Mouse (Mus musculus): ENCODE measurements around the gene Morf4l1. TPM values are rescaled to one million over a fixed set of nuclear protein-coding genes. Genes with fewer than 3 reads are reported as not detected.
"Not testable (repeated sequence)": the region's sequence is repeated elsewhere in the genome, so short reads cannot be mapped to it uniquely, and the experiment has no call there.

Morf4l1 gene
- total RNA-seq, 2 experiments from 2014 or later, result 441 to 446 TPM

DNA sequence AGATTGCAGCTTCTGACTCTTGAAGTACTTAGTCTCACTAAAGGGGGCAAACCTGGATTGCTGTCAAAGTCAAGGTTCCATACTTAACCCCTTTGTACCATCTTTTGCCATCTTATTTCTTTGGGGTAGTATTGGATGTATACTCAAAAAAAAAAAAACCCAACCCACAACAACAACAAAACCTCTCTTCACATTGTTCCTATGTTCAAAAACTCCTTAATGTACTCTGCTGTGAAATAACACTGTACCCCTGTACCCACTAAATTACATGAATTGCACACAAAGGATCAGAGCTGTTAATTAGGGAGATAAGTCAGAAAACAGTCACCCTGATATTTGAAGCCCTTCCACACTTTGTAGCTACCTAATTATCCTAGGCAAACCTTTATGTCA, 730 bp upstream of the Morf4l1 start:
- no peak for DNase-seq (ENCODE audit: low spot score in 2 of 2)

DNA sequence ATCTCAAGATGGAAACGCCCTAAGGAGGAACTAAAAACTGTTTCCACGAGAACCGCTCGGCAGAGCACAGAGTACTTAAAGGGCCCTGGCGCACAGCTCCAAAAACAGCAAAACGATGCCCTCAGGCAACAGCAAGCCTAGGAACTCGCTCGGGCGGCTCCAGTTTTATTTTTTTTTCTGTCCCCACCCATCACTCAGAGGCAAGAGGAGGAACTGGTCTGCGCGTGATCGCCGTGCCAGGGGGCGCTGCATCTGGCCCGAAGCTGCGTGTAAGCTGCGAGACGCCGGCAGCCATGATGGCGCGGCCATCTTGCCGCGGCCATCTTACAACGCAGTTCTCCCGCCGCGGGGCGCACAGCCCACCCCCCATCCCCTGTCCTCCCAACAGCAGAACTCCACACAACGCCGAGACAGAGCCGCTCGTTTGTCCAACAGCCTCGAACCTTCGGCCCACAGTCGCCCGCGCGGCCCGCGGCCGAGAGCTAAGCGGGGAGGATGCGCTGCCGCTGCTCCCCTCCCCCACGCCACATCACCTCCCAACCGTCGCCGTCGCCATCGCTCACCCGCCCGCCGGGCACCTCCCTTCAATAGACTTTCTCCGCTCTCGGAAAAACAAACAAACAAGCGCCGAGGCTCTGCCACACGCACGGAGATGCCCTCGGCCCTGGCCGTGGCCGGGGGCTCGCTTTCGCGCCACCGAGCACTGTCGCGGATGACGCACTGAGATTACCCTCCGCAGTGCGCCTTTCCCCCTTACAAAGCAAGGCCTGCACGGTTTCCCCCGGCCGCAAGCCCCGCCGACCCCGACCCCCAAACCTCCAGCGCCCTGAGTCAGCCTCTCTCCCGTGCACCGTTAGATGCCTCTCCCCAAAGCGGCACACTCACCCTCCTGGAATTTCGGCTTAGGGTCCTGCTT, 665 bp downstream of the Morf4l1 start:
- peak; percentile 89 to 94 for DNase-seq (ENCODE audit: low spot score in 2 of 2)

DNA sequence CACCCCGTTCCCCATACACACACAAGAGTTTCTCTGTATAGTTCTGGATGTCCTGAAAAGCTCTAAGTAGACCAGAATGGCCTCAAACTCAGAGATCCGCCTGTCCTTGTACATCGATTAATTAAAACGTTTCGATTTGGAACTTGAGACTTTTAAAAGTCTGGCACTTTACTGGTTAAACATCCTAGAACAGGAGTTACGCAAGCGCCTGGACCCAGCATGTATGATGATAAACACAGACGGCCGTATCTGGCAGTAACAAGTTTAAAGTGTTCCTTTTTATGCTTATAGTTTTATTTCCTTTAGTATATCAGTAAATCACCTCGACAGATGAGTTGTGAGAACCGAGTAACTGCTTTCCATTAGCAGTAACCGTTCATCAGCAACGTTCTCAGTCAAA, 1.4 kb downstream of the Morf4l1 start:
- DNase-seq (ENCODE audit: low spot score in 2 of 2), result peak in 1 of 2 experiments; percentile 28

DNA sequence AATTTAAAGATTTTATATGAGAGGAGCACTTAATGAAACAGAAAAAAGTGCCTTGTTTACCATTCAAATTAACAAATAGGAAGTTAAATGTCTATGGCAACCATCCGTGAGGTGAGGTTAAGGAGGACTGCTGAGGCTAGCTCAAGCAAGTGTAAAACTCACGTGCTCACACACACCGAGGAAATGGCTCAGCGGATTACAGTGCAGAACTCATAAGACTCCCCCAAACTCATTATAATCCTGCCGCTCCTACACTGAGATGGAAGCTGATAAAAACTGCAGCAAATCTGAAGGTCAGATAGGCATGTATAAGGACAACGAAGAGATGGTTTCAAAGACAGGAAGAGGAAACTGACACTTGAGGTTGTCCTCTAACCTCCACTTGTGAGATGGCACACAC, 5.2 kb downstream of the Morf4l1 start:
- DNase-seq (ENCODE audit: low spot score in 2 of 2), result no peak

DNA sequence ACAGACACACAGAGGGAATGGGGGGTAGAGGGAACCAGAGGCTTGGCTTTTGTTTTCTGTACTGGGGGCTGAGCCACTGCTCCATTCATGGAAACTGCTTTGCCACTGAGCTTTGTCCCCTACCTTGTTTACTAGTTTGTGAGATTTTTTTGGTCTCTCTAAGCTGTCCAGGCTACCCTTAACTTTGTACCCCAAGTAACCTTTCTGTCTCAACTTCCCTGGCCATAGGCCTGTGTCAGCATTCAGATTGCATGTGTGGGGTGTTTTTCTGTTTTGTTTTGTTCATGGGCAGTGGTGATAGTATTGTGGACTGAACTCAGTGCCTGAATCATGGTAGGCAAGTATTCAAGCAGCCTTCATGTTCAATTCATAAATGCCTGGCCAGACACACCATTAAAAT, 6.3 kb downstream of the Morf4l1 start:
- DNase-seq (ENCODE audit: low spot score in 2 of 2), result no peak

DNA sequence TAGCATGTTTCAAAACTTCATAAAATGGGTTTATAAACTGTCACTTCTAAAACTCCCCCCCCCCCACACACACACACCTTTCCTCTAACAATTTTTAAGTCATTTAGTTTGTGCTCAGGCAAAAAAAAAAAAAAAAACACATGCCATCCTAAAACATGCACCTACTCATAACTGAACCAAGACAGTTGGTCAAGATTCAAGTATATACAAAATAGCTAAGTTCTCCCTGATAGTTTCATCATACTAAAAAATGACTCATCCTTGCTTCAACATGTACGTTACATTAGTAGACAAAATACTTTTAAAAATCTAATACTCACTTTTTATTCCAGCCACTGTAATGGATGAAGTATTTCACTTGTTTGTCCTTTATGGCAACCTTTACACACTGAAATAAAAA, 7.7 kb downstream of the Morf4l1 start:
- no peak for DNase-seq (ENCODE audit: low spot score in 2 of 2)

DNA sequence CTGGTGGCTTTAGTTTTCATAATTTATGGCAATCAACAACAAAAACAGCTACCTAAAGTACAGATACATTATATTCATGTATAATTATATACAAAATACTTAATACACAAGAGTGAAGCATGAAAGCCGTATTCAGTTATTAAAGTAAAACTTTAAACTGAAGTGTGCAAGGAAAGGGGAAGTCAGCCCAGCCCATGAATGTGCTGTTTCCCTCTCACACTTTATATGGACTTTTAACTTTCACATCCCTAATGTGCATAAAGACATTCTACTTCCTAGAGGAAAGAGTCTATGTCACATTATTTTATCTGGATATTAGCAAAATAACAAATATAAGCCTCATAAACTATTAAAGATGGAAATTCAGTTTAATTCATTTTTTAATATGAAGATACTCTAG, 9.1 kb downstream of the Morf4l1 start:
- no peak for DNase-seq (ENCODE audit: low spot score in 2 of 2)

DNA sequence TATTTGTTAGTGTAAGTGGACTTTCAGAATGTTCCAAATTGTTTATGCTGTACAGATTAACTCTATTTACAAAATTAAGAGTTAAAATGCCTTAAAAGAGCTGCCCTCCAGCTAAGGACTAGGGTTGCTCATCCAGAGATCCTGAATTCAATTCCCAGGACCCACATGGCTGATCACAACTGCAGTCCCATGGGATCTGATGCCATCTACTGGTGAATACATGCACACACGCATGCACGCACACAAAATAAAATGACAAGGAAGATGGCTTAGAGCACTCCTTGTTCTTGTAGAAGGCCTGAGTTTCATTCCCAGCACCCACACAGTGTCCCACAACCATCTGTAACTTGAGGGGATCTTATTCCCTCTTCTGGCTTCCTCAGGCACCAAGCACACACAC, 13.8 kb downstream of the Morf4l1 start:
- no peak for DNase-seq (ENCODE audit: low spot score in 2 of 2)

DNA sequence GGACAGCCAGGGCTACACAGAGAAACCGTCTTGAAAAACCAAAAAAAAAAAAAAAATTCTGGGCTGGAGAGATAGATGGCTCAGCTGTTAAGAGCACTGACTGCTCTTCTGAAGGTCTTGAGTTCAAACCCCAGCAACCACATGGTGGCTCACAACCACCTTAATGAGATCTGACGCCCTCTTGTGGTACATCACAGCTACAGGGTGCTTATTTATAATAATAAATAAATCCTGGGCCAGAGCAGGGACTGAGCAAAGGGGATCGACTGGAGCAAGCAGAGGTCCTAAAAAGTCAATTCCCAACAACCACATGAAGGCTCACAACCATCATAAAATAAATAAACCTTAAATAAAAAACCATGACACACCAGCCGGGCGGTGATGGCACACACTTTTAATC, 15.6 kb downstream of the Morf4l1 start:
- DNase-seq (ENCODE audit: low spot score in 2 of 2), result no peak

DNA sequence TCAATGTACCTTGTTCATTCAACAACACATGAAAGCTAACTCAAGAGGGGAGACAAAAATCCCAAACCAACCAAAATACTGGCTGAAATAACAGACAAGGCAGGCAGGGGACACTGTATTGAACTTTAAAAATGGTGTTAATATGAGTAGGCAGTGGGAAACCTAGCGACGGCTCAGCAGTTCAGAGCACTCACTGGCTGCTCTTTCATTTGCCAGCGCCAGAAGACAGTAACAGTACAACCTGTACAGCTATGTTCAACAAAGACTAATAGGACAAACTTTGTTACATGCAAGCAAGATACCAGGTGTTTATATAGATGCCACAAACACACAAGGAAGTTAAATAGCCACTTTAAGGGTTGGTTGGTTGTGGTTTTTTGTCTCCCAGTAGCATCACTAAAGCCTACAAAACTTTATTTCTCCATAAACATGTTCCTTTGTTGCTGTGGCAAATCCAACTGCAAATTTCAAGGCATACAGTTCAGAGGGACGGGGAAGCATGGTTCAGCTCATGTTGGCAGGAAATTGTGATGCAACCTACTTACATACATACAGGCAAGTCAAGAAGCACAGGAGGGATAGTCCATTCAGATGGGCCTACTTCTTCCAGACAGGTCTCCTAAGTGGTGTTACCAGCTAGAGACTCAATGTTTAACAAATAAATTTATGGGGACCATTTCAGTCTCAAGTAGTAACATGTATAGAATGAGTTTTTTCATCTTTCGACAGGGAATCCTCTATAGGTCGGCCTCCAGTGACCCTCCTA, 25.1 kb downstream of the Morf4l1 start:
- no peak for DNase-seq (ENCODE audit: low spot score in 2 of 2)

DNA sequence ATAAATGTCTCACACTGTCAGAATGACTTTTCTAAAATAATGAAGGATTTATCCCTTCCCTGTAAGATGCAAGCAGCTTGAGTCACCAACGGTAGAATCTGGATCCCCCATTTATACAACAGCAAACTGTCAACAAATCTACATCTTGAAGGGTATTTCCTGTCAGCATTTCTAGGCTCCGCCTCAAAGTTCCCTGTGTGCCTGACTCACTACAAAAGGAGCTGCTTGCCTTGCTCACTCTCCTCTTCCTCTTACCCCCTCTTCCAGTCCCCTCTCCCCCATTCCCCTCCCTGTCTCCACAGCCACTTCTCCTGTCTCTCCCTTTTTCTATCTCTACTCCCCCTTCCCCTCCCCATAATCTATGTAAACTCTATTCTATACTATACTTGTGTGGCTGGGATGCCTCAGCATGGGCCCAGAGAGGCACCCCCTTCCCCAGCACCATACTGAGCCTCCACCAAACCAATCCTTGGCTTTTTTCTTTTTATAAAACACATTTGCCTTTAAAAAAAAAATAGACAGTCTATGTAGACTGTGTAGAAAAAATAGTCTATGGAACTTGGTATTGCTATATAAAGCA, 26.6 kb downstream of the Morf4l1 start:
- DNase-seq (ENCODE audit: low spot score in 2 of 2), result no peak

DNA sequence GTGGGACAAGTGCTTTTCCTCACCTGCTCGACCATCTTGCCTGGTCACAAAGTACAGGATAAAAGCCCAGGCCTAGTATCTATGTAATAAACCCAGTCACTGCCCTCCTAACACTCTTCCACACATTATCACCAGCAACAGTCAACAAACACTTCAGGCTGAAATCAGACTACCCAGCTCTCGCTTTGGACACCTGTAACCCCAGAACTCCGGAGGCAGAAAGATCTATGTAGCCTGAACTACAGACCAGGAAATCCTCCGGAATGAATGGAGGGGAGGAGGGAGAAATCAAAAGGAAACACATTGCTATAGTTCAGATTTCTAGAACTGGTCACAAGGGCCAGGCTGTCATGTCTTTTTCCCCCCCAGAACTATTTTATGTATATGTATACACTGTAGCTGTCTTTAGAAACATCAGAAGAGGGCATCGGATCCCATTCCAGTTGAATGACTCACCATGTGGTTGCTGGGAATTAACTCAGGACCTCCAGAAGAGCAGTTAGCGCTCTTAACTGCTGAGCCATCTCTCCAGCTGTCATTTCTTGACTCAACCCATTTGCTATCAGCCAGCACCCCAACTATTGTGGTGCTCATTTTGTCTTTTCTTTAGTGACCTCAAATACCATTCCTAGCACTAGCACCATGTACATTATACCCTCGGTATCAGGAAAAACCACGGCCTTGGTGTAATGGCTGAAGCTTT, 29.7 kb downstream of the Morf4l1 start:
- no peak for DNase-seq (ENCODE audit: low spot score in 2 of 2)

DNA sequence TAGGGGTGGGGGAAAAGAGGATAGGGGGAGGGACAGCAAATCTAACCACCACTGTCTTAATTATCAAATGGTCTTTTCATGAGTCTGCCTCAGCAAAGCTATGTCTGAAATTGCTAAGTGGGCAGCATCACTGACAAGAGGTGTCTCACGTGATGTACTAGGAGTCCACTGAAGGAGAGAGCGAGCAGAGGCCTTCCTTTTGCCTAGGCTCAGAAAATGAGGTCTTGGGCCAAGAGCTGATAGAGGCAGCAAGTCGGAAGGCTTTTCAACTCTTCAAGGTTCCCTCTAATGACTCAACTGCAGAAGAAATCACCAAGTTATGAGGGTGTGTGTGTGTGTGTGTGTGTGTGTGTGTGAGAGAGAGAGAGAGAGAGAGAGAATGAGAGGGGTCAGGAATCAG, 30.4 kb downstream of the Morf4l1 start:
- DNase-seq (ENCODE audit: low spot score in 2 of 2), result no peak

DNA sequence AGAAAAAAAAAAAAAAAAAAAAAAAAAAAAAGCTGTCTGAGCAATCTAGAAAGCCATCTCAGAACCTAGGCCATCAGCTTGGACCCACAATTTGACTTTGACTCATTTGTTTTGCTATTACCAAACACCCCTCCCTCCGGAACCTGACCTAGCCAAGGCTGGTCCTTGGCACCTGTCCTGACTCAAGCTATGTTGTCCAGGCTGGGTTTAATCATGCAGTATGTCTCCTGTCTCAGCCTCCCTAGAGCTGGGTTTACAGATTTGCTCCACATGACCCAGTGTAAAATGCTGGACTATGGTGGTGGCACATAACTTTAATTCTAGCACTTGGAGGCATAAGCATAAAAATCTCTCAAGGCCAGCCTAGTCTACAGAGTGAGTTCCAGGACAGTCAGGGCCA, 31.6 kb downstream of the Morf4l1 start:
- DNase-seq (ENCODE audit: low spot score in 2 of 2), result no peak

DNA sequence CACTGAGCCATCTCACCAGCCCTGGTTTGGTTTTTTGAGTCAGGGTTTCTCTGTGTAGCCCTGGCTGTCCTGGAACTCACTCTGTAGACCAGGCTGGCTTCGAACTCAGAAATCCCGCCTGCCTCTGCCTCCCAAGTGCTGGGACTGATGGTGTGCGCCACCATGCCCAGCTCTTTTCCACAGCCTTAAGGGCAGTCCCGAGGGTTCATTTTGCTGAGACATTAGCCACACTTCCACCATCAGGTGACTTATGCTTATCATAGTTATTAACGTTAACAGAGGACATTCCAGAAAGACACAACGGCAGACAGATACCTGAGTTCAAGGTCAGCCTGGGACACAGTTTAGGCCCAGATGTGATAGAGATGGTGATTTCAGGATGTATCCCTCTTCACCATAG, 32.6 kb downstream of the Morf4l1 start:
- DNase-seq (ENCODE audit: low spot score in 2 of 2), result not testable (repeated sequence)

DNA sequence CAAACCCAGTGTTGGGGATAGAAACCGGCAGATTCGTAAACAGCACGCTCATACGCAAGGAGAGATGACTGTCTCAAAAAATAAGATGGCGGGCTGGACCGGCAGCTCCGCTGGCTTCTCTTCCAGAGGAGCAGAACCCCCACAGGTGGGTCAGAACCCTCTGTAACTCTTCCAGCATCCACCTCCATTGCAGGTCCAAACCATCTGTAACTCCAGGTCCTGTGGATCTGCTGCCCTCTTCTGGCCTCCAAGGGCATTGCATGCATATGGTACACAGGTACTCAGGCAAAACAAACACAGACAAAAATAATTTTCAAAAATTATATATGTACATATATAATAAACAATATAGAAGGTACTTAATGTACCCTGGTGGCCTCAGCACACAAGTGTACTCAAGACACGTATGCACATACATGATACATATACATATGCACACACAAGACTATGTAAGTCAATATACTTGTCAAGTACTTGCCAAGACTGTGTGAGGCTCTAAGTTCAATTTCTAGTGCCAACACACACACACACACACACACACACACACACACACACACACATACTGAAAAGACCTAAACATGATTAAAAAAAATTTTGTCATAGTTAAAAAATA, 37.6 kb downstream of the Morf4l1 start:
- peak; percentile 35 to 71 for DNase-seq (ENCODE audit: low spot score in 2 of 2)

DNA sequence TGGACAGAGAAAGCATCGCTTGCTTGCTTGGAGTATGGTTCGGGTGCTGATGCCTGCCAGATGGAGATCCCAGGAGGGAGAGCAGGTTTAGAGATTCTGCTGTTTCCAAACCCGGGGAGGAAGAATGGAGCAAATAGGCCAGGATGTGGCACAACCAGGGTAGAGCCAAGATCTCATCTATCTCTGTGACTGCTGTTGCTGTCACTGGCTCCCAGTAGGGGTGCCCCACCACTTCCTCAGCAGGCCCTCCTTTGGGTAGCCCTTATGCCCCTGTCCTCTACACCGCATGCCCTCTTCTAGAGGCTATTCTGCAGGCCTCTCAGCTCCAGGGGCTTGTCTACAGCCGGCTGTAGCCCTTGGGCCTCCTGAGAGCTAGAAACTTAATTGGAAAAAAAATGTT, 38.4 kb downstream of the Morf4l1 start:
- no peak for DNase-seq (ENCODE audit: low spot score in 2 of 2)

DNA sequence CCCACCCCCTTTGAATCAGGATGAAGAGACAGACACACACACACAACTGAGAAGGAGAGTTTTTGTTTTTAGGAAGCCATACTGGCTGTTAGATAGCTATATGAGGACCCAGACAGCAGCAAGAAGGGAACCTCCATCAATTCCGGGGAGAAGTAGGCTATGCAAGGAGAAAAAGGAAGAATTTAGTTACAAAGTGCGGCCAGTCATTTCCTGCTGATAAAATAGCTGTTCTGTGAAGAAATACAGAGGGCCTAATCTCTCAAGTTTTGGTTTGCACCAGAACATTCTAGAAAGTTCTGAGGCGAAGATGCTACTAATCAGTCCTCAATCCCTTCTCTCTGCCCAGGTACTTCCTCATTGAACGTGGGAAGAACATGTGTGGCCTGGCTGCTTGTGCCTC, 39.2 kb downstream of the Morf4l1 start:
- DNase-seq (ENCODE audit: low spot score in 2 of 2), result no peak

DNA sequence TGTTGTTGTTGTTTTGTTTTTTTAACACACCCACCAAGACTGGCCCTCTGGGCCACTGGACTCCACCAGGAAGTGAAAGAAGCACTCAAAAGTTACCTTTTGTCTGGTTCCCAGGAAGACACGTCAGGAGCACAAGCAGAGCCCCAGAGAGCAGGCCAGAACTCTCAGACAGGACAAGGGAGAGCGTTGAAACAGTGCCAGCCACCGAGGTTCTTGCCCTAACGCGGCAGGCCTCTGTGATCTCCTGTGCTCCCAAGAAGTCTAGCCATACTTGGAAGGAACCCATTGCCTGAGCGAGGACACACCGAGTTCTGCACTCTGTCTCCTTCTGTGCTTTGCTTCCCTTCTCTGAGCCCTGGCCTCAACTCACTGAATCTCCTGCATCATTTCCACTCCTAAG, 44.4 kb downstream of the Morf4l1 start:
- no peak for DNase-seq (ENCODE audit: low spot score in 2 of 2)

DNA sequence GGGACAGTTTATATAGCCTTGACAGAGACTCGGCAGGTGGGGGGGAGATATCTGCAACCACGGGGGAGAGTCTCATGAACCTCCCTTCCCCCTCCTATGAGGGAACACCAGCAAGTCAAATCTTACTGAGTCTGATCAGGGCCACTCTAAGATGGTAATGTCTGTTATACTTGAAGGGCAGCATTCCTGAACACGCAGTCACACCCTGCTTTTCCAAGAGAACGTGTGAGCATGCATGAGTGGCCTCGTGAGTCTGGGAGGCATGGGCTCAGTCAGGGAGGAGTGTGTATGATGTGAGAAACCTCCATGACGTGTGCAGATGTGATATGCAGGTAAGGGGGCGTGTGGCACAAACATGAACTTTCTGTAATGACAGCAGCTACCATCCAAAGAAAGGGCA, 45.1 kb downstream of the Morf4l1 start:
- no peak for DNase-seq (ENCODE audit: low spot score in 2 of 2)

DNA sequence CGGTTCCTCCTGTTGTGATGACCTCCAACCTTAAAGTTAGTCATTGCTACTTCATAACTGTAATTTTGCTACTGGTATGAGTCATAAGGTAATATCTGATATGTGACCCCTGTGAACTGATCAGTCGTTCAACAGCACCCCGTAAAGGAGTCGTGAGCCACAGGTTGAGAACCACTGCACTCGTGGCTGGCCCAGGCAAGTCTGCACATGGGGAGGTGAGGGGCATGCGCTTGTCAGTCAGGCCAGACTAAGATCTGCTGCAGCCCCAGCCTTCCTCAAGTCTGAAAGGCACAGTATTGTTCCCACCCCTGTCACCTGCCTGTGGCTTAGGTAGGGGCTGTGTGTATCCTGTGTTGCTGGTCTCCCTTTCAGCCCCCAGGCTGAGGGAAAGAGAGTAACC, 45.8 kb downstream of the Morf4l1 start:
- DNase-seq (ENCODE audit: low spot score in 2 of 2), result no peak

All from layer of hippocampus, adult 18-20 months (tissue).